Mouse (Mus musculus): ENCODE results near the gene Slitrk6. TPM values are rescaled to one million over a fixed set of nuclear protein-coding genes. Genes with fewer than 3 reads are reported as not detected.

The Slitrk6 gene
- polyA plus RNA-seq (2012; rRNA removed), result 0.06 and 0.14 TPM in 2 replicates

GRCm38 (mm10) chr14:110754484-110755307, at the start of gene Slitrk6:
Gene Slitrk6 (minus strand): TSS chr14:110755149.

Measured in liver, embryonic 14 days (tissue).